Mouse (Mus musculus): ENCODE measurements at regions not wholly inside any gene's neighbourhood (a gene's known extent, or its start where the extent isn't known, plus 50 kb on each side); places are given as distances from the start of the nearest gene placed in this dataset.
A peak's percentile ranks its signal among the peaks of the same experiment; 100 is the strongest.
"Not testable (repeated sequence)": the region's sequence is repeated elsewhere in the genome, so short reads cannot be mapped to it uniquely, and the experiment has no call there.

- intact Hi-C loops (cut with DNase I), result no loop called here
- DNase-seq (ENCODE audit: low spot score in 2 of 2), result no peak
These were observed 98.9 kb upstream of the Klf4 start for GRCm38 (mm10) chr4:55631157-55631556.

GRCm38 (mm10) chr4:55630215-55630614 is 97.9 kb upstream of the Klf4 start:
- DNase-seq (ENCODE audit: low spot score in 2 of 2); intact Hi-C loops (cut with DNase I): not testable (repeated sequence)

- no peak for DNase-seq (ENCODE audit: low spot score in 2 of 2)
- intact Hi-C loops (cut with DNase I), result no loop called here
These were observed 92.5 kb upstream of the Klf4 start for GRCm38 (mm10) chr4:55624779-55625178.

- peak in 1 of 2 experiments; percentile 17 for DNase-seq (ENCODE audit: low spot score in 2 of 2)
- intact Hi-C loops (cut with DNase I), result no loop called here
These were observed 91.0 kb upstream of the Klf4 start for GRCm38 (mm10) chr4:55623151-55623760.

- intact Hi-C loops (cut with DNase I), result no loop called here
- no peak for DNase-seq (ENCODE audit: low spot score in 2 of 2)
These were observed 90.4 kb upstream of the Klf4 start for GRCm38 (mm10) chr4:55622651-55623050.

- no peak for DNase-seq (ENCODE audit: low spot score in 2 of 2)
- intact Hi-C loops (cut with DNase I), result no loop called here
These were observed 87.6 kb upstream of the Klf4 start for GRCm38 (mm10) chr4:55619891-55620290.

- DNase-seq (ENCODE audit: low spot score in 2 of 2), result peak in 1 of 2 experiments; percentile 20
- intact Hi-C loops (cut with DNase I), result no loop called here
These were observed 83.5 kb upstream of the Klf4 start for GRCm38 (mm10) chr4:55615808-55616207.

GRCm38 (mm10) chr4:55613523-55613922 is 81.3 kb upstream of the Klf4 start:
- no peak for DNase-seq (ENCODE audit: low spot score in 2 of 2)
- intact Hi-C loops (cut with DNase I), result no loop called here

GRCm38 (mm10) chr4:55610998-55611397 is 78.7 kb upstream of the Klf4 start:
- DNase-seq (ENCODE audit: low spot score in 2 of 2), result no peak
- intact Hi-C loops (cut with DNase I), result no loop called here

GRCm38 (mm10) chr4:55609214-55609613 is 76.9 kb upstream of the Klf4 start:
- intact Hi-C loops (cut with DNase I), result no loop called here
- no peak for DNase-seq (ENCODE audit: low spot score in 2 of 2)

GRCm38 (mm10) chr4:55605541-55605940 is 73.3 kb upstream of the Klf4 start:
- intact Hi-C loops (cut with DNase I), result no loop called here
- DNase-seq (ENCODE audit: low spot score in 2 of 2), result no peak

GRCm38 (mm10) chr4:55604915-55605314 is 72.6 kb upstream of the Klf4 start:
- intact Hi-C loops (cut with DNase I), result no loop called here
- no peak for DNase-seq (ENCODE audit: low spot score in 2 of 2)

GRCm38 (mm10) chr4:55603821-55604435 is 71.7 kb upstream of the Klf4 start:
- intact Hi-C loops (cut with DNase I), result no loop called here
- no peak for DNase-seq (ENCODE audit: low spot score in 2 of 2)

GRCm38 (mm10) chr4:55595203-55595602 is 62.9 kb upstream of the Klf4 start:
- DNase-seq (ENCODE audit: low spot score in 2 of 2), result peak; percentile 25 to 83
- intact Hi-C loops (cut with DNase I), result no loop called here

GRCm38 (mm10) chr4:55594699-55595098 is 62.4 kb upstream of the Klf4 start:
- intact Hi-C loops (cut with DNase I), result no loop called here
- DNase-seq (ENCODE audit: low spot score in 2 of 2), result no peak

GRCm38 (mm10) chr4:55593132-55593531 is 60.9 kb upstream of the Klf4 start:
- intact Hi-C loops (cut with DNase I), result no loop called here
- no peak for DNase-seq (ENCODE audit: low spot score in 2 of 2)

GRCm38 (mm10) chr4:55586212-55586611 is 53.9 kb upstream of the Klf4 start:
- intact Hi-C loops (cut with DNase I), result no loop called here
- DNase-seq (ENCODE audit: low spot score in 2 of 2), result no peak

- intact Hi-C loops (cut with DNase I), result no loop called here
- DNase-seq (ENCODE audit: low spot score in 2 of 2), result no peak
These were observed 51.3 kb upstream of the Klf4 start for GRCm38 (mm10) chr4:55583589-55583988.
